Mouse (Mus musculus): ENCODE results near the gene Slc22a1. TPM values are rescaled to one million over a fixed set of nuclear protein-coding genes. Genes with fewer than 3 reads are reported as not detected.

Slc22a1 gene
- polyA plus RNA-seq, 1 experiment = 468 TPM

- TF ChIP-seq POLR2A (IDR thresholded peaks at IDR 0.05; ENCODE audit: low read depth, low read length) (no peak), CTCF (conservative IDR thresholded peaks at IDR 0.05; ENCODE audit: insufficient read depth, insufficient read length, low read depth, low read length) (no peak)
- no peaks in the 10 kb centered on the region for H3K27me3 ChIP-seq (replicated peaks; ENCODE audit: control insufficient read depth, insufficient read depth, low read length)
- no peak for DNase-seq
- no peaks in the 10 kb centered on the region for H3K4me1 ChIP-seq (ENCODE audit: control insufficient read depth, insufficient read depth, low read length)
- H3K4me3 ChIP-seq (ENCODE audit: insufficient read depth, low read depth, low read length) = no peak overlapping the region
- no peak overlapping the region for H3K27ac ChIP-seq (ENCODE audit: insufficient read depth, low read depth, low read length)
- H3K36me3 ChIP-seq (ENCODE audit: control insufficient read depth, insufficient read depth, low read length) = no peaks in the 10 kb centered on the region
- 73% methylated on average over 4 of the region's 4 CpGs for WGBS
Measured at GRCm38 (mm10) chr17:12717445-12717844, 41.8 kb upstream of the Slc22a1 start.

GRCm38 (mm10) chr17:12715032-12715431 lies 39.4 kb upstream of the Slc22a1 start:
- Histone ChIP-seq H3K36me3 (ENCODE audit: control insufficient read depth, insufficient read depth, low read length) (no peaks in the 10 kb centered on the region), H3K4me3 (ENCODE audit: insufficient read depth, low read depth, low read length) (no peak overlapping the region), H3K27me3 (replicated peaks; ENCODE audit: control insufficient read depth, insufficient read depth, low read length) (no peaks in the 10 kb centered on the region), H3K27ac (ENCODE audit: insufficient read depth, low read depth, low read length) (no peak overlapping the region), H3K4me1 (ENCODE audit: control insufficient read depth, insufficient read depth, low read length) (no peaks in the 10 kb centered on the region)
- TF ChIP-seq CTCF (conservative IDR thresholded peaks at IDR 0.05; ENCODE audit: insufficient read depth, insufficient read length, low read depth, low read length) (no peak), POLR2A (IDR thresholded peaks at IDR 0.05; ENCODE audit: low read depth, low read length) (no peak)
- DNase-seq = no peak
- 75% methylated on average over 1 of the region's 1 CpGs for WGBS

DNA sequence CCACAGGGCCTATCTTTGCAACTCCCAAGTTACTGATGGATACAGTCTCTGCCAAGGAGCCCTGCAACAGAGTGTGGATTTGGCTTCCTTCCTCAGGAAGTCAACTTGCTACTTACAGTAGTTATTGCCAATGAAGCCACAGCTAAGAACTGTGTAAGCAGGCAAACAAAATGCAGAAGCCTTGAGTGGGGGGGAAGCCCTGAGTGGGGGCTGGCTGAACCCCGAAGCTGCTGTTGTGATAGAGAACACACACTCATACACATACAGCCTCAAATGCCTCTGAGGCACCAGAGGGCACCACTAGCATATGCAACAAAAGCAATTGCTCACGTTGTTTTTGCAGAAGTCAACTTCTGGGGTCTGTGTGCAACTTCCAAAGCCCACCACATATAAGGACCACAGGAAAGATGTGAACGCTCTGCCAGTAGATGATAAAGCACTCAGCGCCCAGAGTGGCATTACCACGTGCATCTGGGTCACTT lies 38.5 kb upstream of the Slc22a1 start:
- H3K4me1 ChIP-seq (ENCODE audit: control insufficient read depth, insufficient read depth, low read length) = no peaks in the 10 kb centered on the region
- no peaks in the 10 kb centered on the region for H3K27me3 ChIP-seq (replicated peaks; ENCODE audit: control insufficient read depth, insufficient read depth, low read length)
- peak; percentile 35 for DNase-seq
- TF ChIP-seq POLR2A (IDR thresholded peaks at IDR 0.05; ENCODE audit: low read depth, low read length) (no peak), CTCF (conservative IDR thresholded peaks at IDR 0.05; ENCODE audit: insufficient read depth, insufficient read length, low read depth, low read length) (peak; percentile 43)
- no peak overlapping the region for H3K4me3 ChIP-seq (ENCODE audit: insufficient read depth, low read depth, low read length)
- H3K27ac ChIP-seq (ENCODE audit: insufficient read depth, low read depth, low read length) = no peak overlapping the region
- WGBS = 61% methylated on average over 5 of the region's 5 CpGs
- no peaks in the 10 kb centered on the region for H3K36me3 ChIP-seq (ENCODE audit: control insufficient read depth, insufficient read depth, low read length)

DNA sequence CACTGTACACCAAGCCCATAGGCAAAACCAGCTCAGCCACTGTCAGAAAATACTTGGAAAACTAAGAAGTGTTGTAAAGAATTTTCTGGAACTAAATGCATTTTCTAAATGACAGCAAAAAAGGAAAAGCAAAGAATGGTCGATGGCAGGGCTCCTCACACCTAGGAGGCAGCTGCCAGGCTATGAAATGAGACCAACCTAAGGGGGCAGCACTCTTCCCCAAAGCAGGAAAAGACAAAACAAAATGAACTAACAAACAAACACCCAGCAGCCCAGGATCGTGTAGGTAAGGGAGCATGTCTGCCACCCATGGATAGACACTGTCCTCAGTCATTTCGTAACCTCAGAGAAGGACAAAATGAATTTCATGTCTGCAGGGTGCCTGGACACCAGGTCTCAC lies 37.4 kb upstream of the Slc22a1 start:
- no peaks in the 10 kb centered on the region for H3K27me3 ChIP-seq (replicated peaks; ENCODE audit: control insufficient read depth, insufficient read depth, low read length)
- H3K36me3 ChIP-seq (ENCODE audit: control insufficient read depth, insufficient read depth, low read length) = no peaks in the 10 kb centered on the region
- no peak overlapping the region for H3K4me3 ChIP-seq (ENCODE audit: insufficient read depth, low read depth, low read length)
- no peak for TF ChIP-seq POLR2A (IDR thresholded peaks at IDR 0.05; ENCODE audit: low read depth, low read length)
- no peaks in the 10 kb centered on the region for H3K4me1 ChIP-seq (ENCODE audit: control insufficient read depth, insufficient read depth, low read length)
- no peak for DNase-seq
- H3K27ac ChIP-seq (ENCODE audit: insufficient read depth, low read depth, low read length) = no peak overlapping the region
- WGBS = 80% methylated on average over 3 of the region's 3 CpGs

DNA sequence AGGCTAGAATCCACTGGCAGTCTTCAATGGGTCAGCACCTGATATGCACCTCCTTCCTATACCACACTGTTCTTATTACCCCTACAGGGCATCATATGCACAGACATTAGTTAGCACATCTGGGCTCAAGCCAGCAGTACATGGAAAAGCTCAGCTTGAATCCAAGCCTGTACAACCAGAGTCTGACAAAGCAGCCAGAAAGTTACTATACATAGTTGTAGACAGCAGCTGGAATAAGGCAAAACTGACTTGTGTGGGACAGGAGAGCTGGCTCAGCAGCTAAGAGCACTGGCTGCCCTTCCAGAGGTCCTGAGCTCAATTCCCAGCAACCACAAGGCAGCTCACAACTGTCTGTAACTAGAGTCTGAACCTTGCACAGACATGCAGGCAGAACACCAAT lies 36.6 kb upstream of the Slc22a1 start:
- Histone ChIP-seq H3K27ac (ENCODE audit: insufficient read depth, low read depth, low read length) (no peak overlapping the region), H3K4me3 (ENCODE audit: insufficient read depth, low read depth, low read length) (no peak overlapping the region), H3K27me3 (replicated peaks; ENCODE audit: control insufficient read depth, insufficient read depth, low read length) (no peaks in the 10 kb centered on the region), H3K4me1 (ENCODE audit: control insufficient read depth, insufficient read depth, low read length) (no peaks in the 10 kb centered on the region), H3K36me3 (ENCODE audit: control insufficient read depth, insufficient read depth, low read length) (no peaks in the 10 kb centered on the region)
- DNase-seq = no peak
- TF ChIP-seq POLR2A (IDR thresholded peaks at IDR 0.05; ENCODE audit: low read depth, low read length) (no peak), CTCF (conservative IDR thresholded peaks at IDR 0.05; ENCODE audit: insufficient read depth, insufficient read length, low read depth, low read length) (no peak)

GRCm38 (mm10) chr17:12710976-12711375 lies 35.3 kb upstream of the Slc22a1 start:
- Histone ChIP-seq H3K27ac (ENCODE audit: insufficient read depth, low read depth, low read length) (no peak overlapping the region), H3K36me3 (ENCODE audit: control insufficient read depth, insufficient read depth, low read length) (no peaks in the 10 kb centered on the region), H3K4me3 (ENCODE audit: insufficient read depth, low read depth, low read length) (no peak overlapping the region), H3K27me3 (replicated peaks; ENCODE audit: control insufficient read depth, insufficient read depth, low read length) (no peaks in the 10 kb centered on the region), H3K4me1 (ENCODE audit: control insufficient read depth, insufficient read depth, low read length) (no peaks in the 10 kb centered on the region)
- DNase-seq = no peak
- 94% methylated on average over 2 of the region's 2 CpGs for WGBS
- no peak for TF ChIP-seq POLR2A (IDR thresholded peaks at IDR 0.05; ENCODE audit: low read depth, low read length)
- no peak for TF ChIP-seq CTCF (conservative IDR thresholded peaks at IDR 0.05; ENCODE audit: insufficient read depth, insufficient read length, low read depth, low read length)

GRCm38 (mm10) chr17:12710050-12710780 lies 34.6 kb upstream of the Slc22a1 start:
- Histone ChIP-seq H3K4me1 (ENCODE audit: control insufficient read depth, insufficient read depth, low read length) (no peaks in the 10 kb centered on the region), H3K4me3 (ENCODE audit: insufficient read depth, low read depth, low read length) (no peak overlapping the region), H3K27me3 (replicated peaks; ENCODE audit: control insufficient read depth, insufficient read depth, low read length) (no peaks in the 10 kb centered on the region), H3K36me3 (ENCODE audit: control insufficient read depth, insufficient read depth, low read length) (no peaks in the 10 kb centered on the region), H3K27ac (ENCODE audit: insufficient read depth, low read depth, low read length) (no peak overlapping the region)
- no peak for DNase-seq
- WGBS = 84% methylated on average over 13 of the region's 13 CpGs
- no peak for TF ChIP-seq CTCF (conservative IDR thresholded peaks at IDR 0.05; ENCODE audit: insufficient read depth, insufficient read length, low read depth, low read length)

Measured in kidney, adult 2 months (tissue).